Mouse (Mus musculus) testis, adult 2 months (tissue): ENCODE measurements at regions not wholly inside any gene's neighbourhood (a gene's known extent, or its start where the extent isn't known, plus 50 kb on each side); places are given as distances from the start of the nearest gene placed in this dataset.

Experiments
- CTCF ChIP-seq: fragments of 200-500 bp; IDR thresholded peaks from 2 replicates; pipeline ENCODE4 v1.5.1; 2012; ENCODE audit warnings: low read depth, mild to moderate bottlenecking, inconsistent platforms, low read length, moderate library complexity; ENCODE audit not compliant: control insufficient read depth, insufficient read depth, insufficient replicate concordance
- POLR2A ChIP-seq: fragments of 200-500 bp; IDR thresholded peaks from 2 replicates; pipeline ENCODE4 v1.6.1; 2012; ENCODE audit warnings: low read depth, mild to moderate bottlenecking, inconsistent platforms, low read length, moderate library complexity; ENCODE audit not compliant: control insufficient read depth

DNA sequence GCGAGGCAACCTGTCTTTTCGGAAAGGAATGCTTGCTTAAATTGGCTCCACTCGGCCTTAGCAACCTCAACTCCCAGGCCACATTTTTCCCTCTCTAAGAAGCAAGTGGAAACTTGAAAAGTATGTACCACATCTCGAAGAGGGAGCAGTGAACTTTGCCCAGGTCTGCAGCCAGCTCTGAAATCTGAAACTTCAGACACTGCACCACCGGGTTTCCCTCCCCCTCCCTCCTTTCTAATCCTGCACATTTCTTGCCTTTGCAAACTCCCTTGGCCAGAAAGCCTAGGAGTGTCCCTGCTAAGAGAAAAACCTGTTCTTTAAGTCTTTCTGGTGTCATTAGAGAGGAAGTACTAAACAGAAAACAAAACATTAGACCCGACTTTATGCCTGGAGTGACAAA is 148.1 kb upstream of the Nr2f2 start:
- no peak for TF ChIP-seq CTCF
- TF ChIP-seq POLR2A: no peak
